Mouse (Mus musculus): Measurements from ENCODE around the gene Cnksr3. TPM values are rescaled to one million over a fixed set of nuclear protein-coding genes. Genes with fewer than 3 reads are reported as not detected.

Cnksr3 gene
- polyA plus RNA-seq, 1 experiment from 2014 or later = 4.8 TPM

DNA sequence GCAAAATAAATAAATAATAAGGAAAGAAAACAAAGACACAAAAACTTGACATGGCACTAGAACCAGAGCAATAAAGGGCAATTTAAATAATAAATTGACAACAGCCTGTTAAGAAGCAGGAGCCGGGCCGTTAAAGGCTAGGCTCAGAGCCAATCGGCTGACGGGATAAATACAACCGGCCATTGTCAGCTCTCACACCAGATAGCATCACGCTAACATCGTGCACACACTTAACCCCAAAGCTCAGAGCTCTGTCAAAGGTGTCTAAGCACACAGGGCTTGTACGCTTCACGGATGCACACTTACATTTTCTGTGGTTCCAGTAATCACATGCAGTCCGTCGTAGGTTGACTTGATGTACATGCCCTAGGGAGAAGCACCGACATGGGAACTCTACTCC, 74.0 kb downstream of the Cnksr3 start:
- WGBS (ENCODE audit: insufficient replicate concordance) = 87% methylated on average over 12 of the region's 12 CpGs
- no peaks in the 10 kb centered on the region for H3K4me1 ChIP-seq

DNA sequence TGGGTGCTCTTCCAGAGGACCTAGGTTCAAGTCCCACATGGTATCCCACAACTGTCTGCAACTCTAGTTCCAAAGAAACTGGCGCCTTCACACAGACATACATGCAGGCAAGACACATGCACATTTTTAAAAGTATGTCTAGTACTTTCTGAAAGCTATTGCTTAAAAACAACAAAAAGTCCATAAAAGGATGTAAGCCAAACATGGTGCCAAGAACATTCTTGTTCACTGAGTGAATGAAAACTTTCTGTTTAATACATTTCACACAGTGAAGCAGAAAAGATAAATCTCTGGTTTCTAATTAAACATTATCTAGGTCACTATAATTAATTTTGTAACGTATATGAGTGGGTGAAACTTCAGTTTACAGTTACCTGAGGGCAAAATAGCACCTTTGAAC, 76.3 kb downstream of the Cnksr3 start:
- H3K9ac ChIP-seq = no peak overlapping the region
- 80% methylated on average over 2 of the region's 2 CpGs for WGBS (ENCODE audit: insufficient replicate concordance)
- ATAC-seq = no peak
- H3K27ac ChIP-seq = no peak overlapping the region
- H3K9me3 ChIP-seq (replicated peaks) = no peaks in the 10 kb centered on the region
- H3K4me3 ChIP-seq = no peak overlapping the region
- H3K27me3 ChIP-seq (replicated peaks) = no peaks in the 10 kb centered on the region
- no peaks in the 10 kb centered on the region for H3K4me1 ChIP-seq
- H3K36me3 ChIP-seq = peaks cover 39% of the 10 kb centered on the region
- no peak overlapping the region for H3K4me2 ChIP-seq

More for the DNA sequence above, 74.0 kb downstream of the Cnksr3 start:
- H3K27me3 ChIP-seq (replicated peaks) = no peaks in the 10 kb centered on the region
- no peak overlapping the region for H3K4me3 ChIP-seq
- H3K9ac ChIP-seq = no peak overlapping the region
- H3K9me3 ChIP-seq (replicated peaks) = no peaks in the 10 kb centered on the region
- H3K36me3 ChIP-seq = peaks cover 20% of the 10 kb centered on the region
- no peak overlapping the region for H3K27ac ChIP-seq
- ATAC-seq = no peak
- no peak overlapping the region for H3K4me2 ChIP-seq

DNA sequence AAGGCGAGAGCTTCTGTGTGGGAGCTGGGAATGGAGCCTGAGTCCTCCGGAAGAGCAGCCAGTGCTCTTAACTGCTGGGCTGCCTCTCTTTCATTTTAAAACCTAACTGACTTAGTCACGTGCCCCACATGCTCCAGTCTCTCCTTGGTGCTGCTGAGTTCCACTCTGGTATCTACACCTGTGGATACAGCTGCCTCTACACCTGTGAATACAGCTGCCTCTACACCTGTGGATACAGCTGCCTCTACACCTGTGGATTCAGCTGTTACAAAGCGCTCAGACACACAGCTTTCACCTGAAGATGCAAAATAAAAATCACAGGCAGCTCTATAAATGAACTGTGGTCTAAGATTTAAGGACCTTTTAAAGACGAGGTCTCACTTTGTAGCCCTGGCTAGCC, 79.0 kb downstream of the Cnksr3 start:
- no peak for ATAC-seq
- no peak overlapping the region for H3K27ac ChIP-seq
- H3K36me3 ChIP-seq = peaks cover 60% of the 10 kb centered on the region
- no peak overlapping the region for H3K9ac ChIP-seq
- H3K4me1 ChIP-seq = no peaks in the 10 kb centered on the region
- no peak overlapping the region for H3K4me3 ChIP-seq
- H3K9me3 ChIP-seq (replicated peaks) = no peaks in the 10 kb centered on the region
- 74% methylated on average over 5 of the region's 5 CpGs for WGBS (ENCODE audit: insufficient replicate concordance)
- H3K4me2 ChIP-seq = no peak overlapping the region
- no peaks in the 10 kb centered on the region for H3K27me3 ChIP-seq (replicated peaks)

DNA sequence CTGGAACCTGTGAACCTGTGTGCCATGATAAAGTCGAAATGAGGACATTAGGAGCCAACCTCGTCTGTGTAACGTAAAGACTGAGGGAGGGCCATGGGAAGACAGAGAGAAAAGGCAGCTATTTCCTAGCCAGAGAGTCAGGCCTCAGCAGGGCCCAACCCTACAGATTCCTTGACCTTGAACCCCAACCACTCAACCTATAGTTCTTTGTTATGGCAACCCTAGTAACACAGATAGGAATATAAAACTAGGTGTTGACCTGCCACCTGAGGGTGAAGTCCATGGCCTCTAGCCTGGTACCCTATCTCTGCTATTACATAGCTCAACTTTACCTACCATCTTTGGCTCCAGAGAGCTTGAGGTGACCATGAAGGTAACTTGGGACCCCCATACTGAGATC, 80.6 kb downstream of the Cnksr3 start:
- no peaks in the 10 kb centered on the region for H3K4me1 ChIP-seq
- ATAC-seq = no peak
- no peak overlapping the region for H3K27ac ChIP-seq
- H3K9me3 ChIP-seq (replicated peaks) = no peaks in the 10 kb centered on the region
- H3K27me3 ChIP-seq (replicated peaks) = no peaks in the 10 kb centered on the region
- no peak overlapping the region for H3K4me2 ChIP-seq
- peaks cover 68% of the 10 kb centered on the region for H3K36me3 ChIP-seq
- no peak overlapping the region for H3K4me3 ChIP-seq
- H3K9ac ChIP-seq = no peak overlapping the region
- 70% methylated on average over 3 of the region's 3 CpGs for WGBS (ENCODE audit: insufficient replicate concordance)

DNA sequence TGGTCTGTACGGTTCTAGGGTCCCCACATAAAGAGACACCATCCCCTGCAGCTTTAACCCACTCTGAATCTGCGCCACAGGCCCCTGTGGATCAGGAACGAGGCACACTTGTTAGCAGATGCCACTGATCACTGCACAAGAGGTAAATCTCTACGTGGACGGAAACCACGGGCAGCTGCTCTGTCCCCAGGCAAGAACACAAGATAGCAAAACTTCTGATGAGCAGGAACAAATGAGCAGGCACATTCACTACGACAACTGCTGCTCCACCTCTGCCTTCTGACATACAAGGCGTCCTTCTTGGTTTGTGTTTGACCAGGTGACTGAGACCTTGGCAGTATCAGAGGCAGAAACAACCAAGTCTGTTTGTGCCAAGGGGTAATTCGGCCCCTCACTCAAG, 84.2 kb downstream of the Cnksr3 start:
- Histone ChIP-seq H3K36me3 (peaks cover 65% of the 10 kb centered on the region), H3K9ac (no peak overlapping the region), H3K27ac (no peak overlapping the region), H3K27me3 (replicated peaks) (no peaks in the 10 kb centered on the region), H3K4me1 (no peaks in the 10 kb centered on the region), H3K4me2 (no peak overlapping the region), H3K9me3 (replicated peaks) (no peaks in the 10 kb centered on the region), H3K4me3 (no peak overlapping the region)
- 74% methylated on average over 9 of the region's 9 CpGs for WGBS (ENCODE audit: insufficient replicate concordance)
- no peak for ATAC-seq

DNA sequence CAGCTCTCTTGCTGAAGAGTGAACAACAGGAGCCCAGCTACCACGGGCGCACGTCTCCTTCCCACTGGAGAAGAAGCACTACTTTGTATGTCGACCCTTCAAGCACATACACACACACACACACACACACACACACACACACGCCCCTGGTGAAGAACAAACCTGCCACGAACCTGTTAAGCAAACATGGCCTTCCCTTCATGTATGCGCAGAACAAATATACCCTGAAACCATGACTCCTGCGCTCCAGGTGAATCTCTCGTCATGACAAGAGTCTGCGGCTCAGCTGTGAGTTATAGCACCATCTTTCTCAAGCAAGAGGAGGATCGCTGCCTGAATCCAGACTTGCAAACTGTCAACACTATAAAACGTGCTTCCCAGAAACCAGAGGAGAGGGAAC, 85.2 kb downstream of the Cnksr3 start:
- Histone ChIP-seq H3K4me3 (no peak overlapping the region), H3K4me2 (no peak overlapping the region), H3K27me3 (replicated peaks) (no peaks in the 10 kb centered on the region), H3K27ac (no peak overlapping the region), H3K9ac (no peak overlapping the region), H3K4me1 (no peaks in the 10 kb centered on the region), H3K36me3 (peaks cover 58% of the 10 kb centered on the region), H3K9me3 (replicated peaks) (no peaks in the 10 kb centered on the region)
- ATAC-seq = no peak
- 85% methylated on average over 12 of the region's 12 CpGs for WGBS (ENCODE audit: insufficient replicate concordance)

DNA sequence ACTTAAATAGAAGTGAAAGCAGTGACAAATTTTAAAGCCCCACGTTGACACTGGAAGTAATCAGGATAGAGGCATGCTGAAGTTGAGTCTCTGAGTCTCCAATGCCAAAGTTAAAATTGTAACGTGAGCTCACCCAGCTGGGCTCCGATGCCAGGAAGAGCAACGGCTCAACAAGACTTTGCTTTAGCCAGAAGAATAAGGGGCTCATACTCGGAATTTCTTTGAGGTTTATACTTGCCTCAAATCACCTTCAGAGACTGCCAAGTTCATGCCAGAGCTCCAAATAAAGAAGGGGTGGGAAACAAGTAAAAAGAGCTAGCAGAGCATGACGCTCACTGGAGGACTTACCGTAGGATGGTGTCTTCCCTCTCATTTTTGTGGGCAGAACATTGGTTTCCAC, 85.8 kb downstream of the Cnksr3 start:
- Histone ChIP-seq H3K4me3 (no peak overlapping the region), H3K27me3 (replicated peaks) (no peaks in the 10 kb centered on the region), H3K36me3 (peaks cover 52% of the 10 kb centered on the region), H3K9ac (no peak overlapping the region), H3K27ac (no peak overlapping the region), H3K9me3 (replicated peaks) (no peaks in the 10 kb centered on the region), H3K4me1 (no peaks in the 10 kb centered on the region), H3K4me2 (no peak overlapping the region)
- ATAC-seq = no peak
- WGBS (ENCODE audit: insufficient replicate concordance) = 79% methylated on average over 7 of the region's 7 CpGs

DNA sequence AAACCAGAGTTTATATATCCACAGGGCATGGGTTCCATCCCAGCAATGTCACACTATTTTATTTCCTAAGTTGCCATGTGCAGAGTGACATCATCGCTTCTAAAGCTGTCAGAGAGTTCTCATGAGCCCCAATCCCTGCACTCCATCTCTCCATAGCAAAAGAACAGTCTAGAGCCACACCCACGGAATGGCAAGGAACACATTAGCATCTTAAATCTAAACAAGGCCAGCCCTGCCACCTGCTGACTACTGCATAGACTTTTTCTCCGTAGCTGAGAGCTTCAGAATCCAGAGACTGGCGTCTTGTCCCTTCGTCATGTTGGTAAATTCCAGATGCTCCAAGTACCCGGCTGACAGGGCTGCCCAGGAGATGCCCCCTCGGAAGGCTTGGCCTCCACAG, 87.0 kb downstream of the Cnksr3 start:
- Histone ChIP-seq H3K4me2 (no peak overlapping the region), H3K4me1 (no peaks in the 10 kb centered on the region), H3K27me3 (replicated peaks) (no peaks in the 10 kb centered on the region), H3K9ac (no peak overlapping the region), H3K27ac (no peak overlapping the region), H3K4me3 (no peak overlapping the region), H3K36me3 (peaks cover 49% of the 10 kb centered on the region), H3K9me3 (replicated peaks) (no peaks in the 10 kb centered on the region)
- no peak for ATAC-seq
- 76% methylated on average over 7 of the region's 7 CpGs for WGBS (ENCODE audit: insufficient replicate concordance)

DNA sequence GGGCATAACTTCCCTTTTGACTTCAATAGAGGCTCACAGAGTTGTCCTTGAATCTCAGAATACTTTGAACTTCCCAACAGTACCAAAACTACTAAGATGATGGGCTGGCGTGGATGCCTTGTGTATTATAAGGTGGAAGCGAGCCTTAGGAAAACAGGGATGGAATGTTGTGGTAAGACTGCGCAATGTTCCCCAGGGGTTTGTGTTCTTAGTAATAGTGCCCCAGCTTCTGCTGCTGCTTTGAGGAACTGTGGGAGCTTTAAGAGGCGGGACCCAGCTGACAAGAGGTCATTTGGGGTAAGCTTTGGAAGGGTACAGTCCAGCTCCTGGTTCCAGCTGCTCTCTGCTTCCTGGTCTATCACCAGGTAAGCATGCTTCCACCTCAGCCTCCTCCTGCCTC, 89.7 kb downstream of the Cnksr3 start:
- H3K36me3 ChIP-seq = peaks cover 44% of the 10 kb centered on the region
- WGBS (ENCODE audit: insufficient replicate concordance) = 84% methylated on average over 4 of the region's 4 CpGs
- no peak overlapping the region for H3K4me2 ChIP-seq
- H3K27me3 ChIP-seq (replicated peaks) = no peaks in the 10 kb centered on the region
- H3K27ac ChIP-seq = no peak overlapping the region
- H3K9me3 ChIP-seq (replicated peaks) = no peaks in the 10 kb centered on the region
- peaks cover 3% of the 10 kb centered on the region; the same call in 1 of the 2 replicates for H3K4me1 ChIP-seq
- no peak overlapping the region for H3K4me3 ChIP-seq
- H3K9ac ChIP-seq = no peak overlapping the region
- ATAC-seq = no peak

DNA sequence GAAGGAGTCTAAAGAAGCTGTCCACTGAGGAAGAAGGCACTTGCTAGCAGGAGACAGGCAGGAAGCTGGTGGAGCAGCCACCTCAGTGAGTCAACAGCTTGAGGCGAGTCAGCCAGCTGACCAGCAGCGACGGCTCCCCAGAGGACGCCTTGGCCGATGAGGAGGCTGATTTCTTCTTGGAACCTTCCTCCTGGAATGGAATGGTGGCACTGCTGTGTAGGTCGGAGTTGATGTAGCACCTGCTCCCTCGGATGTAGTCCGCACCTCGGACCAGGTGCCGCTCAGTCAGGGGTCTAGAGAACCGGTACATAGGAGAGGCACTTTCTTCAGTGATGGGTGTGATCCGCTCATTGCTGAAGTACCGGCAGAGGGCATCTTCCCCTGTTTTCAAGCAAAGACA, 91.8 kb downstream of the Cnksr3 start:
- H3K9ac ChIP-seq = no peak overlapping the region
- no peak for ATAC-seq
- H3K27me3 ChIP-seq (replicated peaks) = no peaks in the 10 kb centered on the region
- H3K27ac ChIP-seq = no peak overlapping the region
- H3K4me1 ChIP-seq = peaks cover 3% of the 10 kb centered on the region; the same call in 1 of the 2 replicates
- 88% methylated on average over 13 of the region's 13 CpGs for WGBS (ENCODE audit: insufficient replicate concordance)
- H3K9me3 ChIP-seq (replicated peaks) = no peaks in the 10 kb centered on the region
- no peak overlapping the region for H3K4me2 ChIP-seq
- peaks cover 32% of the 10 kb centered on the region for H3K36me3 ChIP-seq
- H3K4me3 ChIP-seq = no peak overlapping the region

DNA sequence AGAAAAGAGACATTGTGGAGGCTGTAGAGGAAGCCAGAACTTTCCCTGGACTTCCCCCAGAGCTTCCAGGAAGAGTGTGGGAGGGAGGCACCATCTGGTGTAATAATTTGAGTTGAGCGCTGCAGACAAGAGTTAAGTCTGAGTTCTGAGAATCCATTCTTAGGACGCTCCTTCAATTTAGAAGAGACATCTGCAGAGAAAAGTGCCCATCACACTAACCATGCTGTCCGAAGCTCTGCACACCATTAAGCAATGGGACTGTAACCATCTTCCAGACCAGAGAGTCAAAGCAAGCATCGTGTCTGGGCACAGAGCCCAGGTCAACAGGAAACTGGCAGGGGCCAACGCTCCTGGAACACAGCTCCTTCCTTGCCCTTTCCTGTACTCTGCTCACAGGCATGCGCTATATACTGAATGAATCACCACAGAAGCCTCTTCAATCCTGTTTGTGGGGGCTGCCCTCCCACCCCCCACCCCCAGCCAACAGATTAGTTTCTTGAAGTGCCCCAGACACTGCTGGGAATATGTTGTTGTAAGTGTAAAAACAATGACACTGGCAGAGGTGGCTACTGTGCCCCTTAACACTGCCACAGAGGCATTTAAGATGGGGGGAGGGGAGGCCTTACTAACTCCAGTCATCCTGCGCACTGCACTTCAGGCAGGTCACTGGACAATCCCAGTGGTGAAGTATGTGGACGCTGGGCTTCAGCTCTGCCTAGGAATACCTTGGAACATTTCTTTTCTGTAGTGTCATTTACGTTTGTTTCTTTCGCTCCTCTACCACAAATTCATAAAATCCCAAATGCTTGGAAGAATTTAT, 93.6 kb downstream of the Cnksr3 start:
- peaks cover 3% of the 10 kb centered on the region; the same call in 1 of the 2 replicates for H3K4me1 ChIP-seq
- 72% methylated on average over 10 of the region's 10 CpGs for WGBS (ENCODE audit: insufficient replicate concordance)
- H3K9me3 ChIP-seq (replicated peaks) = no peaks in the 10 kb centered on the region
- no peak overlapping the region for H3K4me3 ChIP-seq
- no peak overlapping the region; the same call in 1 of the 2 replicates for H3K27ac ChIP-seq
- no peak overlapping the region for H3K4me2 ChIP-seq
- H3K36me3 ChIP-seq = peaks cover 28% of the 10 kb centered on the region
- H3K27me3 ChIP-seq (replicated peaks) = no peaks in the 10 kb centered on the region
- no peak for ATAC-seq
- no peak overlapping the region for H3K9ac ChIP-seq

DNA sequence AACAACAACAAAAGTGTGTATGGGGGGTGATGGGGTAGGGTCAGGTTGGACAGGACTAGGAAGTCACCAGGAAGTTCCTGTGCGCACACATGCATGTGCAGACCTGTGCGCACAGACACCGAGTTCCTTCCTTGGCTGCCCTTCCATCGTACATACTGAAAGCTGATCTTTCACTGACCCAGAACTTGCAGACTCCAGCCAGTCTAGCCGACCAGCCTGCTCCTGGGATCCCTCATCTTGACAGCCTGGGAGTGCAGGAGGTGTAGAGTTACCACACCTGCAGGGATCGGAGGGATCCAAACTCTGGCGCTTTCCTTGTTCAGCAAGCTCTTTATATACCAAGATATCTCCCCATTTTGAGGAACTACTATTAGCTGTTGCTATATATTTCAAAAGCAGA, 94.3 kb downstream of the Cnksr3 start:
- no peaks in the 10 kb centered on the region for H3K27me3 ChIP-seq (replicated peaks)
- 73% methylated on average over 7 of the region's 7 CpGs for WGBS (ENCODE audit: insufficient replicate concordance)
- peaks cover 3% of the 10 kb centered on the region; the same call in 1 of the 2 replicates for H3K4me1 ChIP-seq
- peaks cover 28% of the 10 kb centered on the region for H3K36me3 ChIP-seq
- ATAC-seq = no peak
- no peak overlapping the region for H3K9ac ChIP-seq
- no peak overlapping the region for H3K4me3 ChIP-seq
- no peak overlapping the region for H3K27ac ChIP-seq
- H3K9me3 ChIP-seq (replicated peaks) = no peaks in the 10 kb centered on the region
- no peak overlapping the region for H3K4me2 ChIP-seq

DNA sequence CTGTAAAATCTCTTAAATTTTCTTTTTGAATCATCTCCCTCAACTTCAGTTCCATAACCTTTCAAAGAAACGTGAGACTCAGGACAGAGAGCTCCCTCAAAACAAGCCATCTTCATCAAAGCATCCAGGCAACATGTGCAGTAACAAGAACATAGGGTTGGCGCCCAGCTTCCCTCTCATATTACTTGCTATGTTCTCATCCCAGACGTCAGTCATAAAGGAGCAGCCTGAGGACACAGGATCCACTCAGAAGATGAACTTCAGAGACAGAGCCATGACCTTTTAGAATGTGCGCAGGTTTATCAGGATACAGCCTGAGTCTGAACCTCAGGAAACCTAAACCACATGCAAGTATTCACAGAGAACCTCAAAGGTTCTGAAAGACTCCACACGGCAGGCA, 97.2 kb downstream of the Cnksr3 start:
- H3K27ac ChIP-seq = no peak overlapping the region
- H3K4me3 ChIP-seq = no peak overlapping the region
- peaks cover 3% of the 10 kb centered on the region; the same call in 1 of the 2 replicates for H3K4me1 ChIP-seq
- WGBS (ENCODE audit: insufficient replicate concordance) = 69% methylated on average over 5 of the region's 5 CpGs
- H3K9me3 ChIP-seq (replicated peaks) = no peaks in the 10 kb centered on the region
- no peak overlapping the region for H3K4me2 ChIP-seq
- H3K36me3 ChIP-seq = peaks cover 18% of the 10 kb centered on the region
- no peak overlapping the region for H3K9ac ChIP-seq
- no peak for ATAC-seq
- no peaks in the 10 kb centered on the region for H3K27me3 ChIP-seq (replicated peaks)

All from liver, embryonic 12.5 days (tissue).